Mouse (Mus musculus) MEL (cell line): Measurements from ENCODE around the gene Cdc34.

Experiments used
- CTCF ChIP-seq, 3 experiments: IDR thresholded peaks in 2 of 3; conservative IDR thresholded peaks in 1 of 3; 2 replicates each; pipeline ENCODE4 v1.5.1; 2011 to 2012; ENCODE audit warnings: low read length in 3 of 3, low read depth in 2 of 3, mild to moderate bottlenecking in 2 of 3, improper control_type of control experiment in 1 of 3, inconsistent platforms in 1 of 3, mixed read lengths in 1 of 3, moderate library complexity in 1 of 3; ENCODE audit not compliant: control insufficient read depth in 1 of 3, insufficient read depth in 1 of 3, poor library complexity in 1 of 3, severe bottlenecking in 1 of 3
- EP300 ChIP-seq, 2 experiments: IDR thresholded peaks; 2 replicates each; pipeline ENCODE4 v1.6.1; 2011; ENCODE audit warnings: improper control_type of control experiment in 2 of 2, low read length in 2 of 2, low read depth in 1 of 2, mild to moderate bottlenecking in 1 of 2
- GATA1 ChIP-seq: IDR thresholded peaks from 2 replicates; pipeline ENCODE4 v1.6.1; 2011; ENCODE audit warnings: low read depth, low read length, improper control_type of control experiment
- KAT2A ChIP-seq: conservative IDR thresholded peaks from 2 replicates; pipeline ENCODE4 v1.6.1; 2012; ENCODE audit warnings: low read depth, low read length, improper control_type of control experiment, inconsistent platforms
- MEF2A ChIP-seq: IDR thresholded peaks from 2 replicates; pipeline ENCODE4 v1.6.1; 2014; ENCODE audit warnings: low read depth, mild to moderate bottlenecking, inconsistent platforms, low read length, improper control_type of control experiment; ENCODE audit not compliant: poor library complexity, insufficient replicate concordance, severe bottlenecking; ENCODE audit errors: extremely low read depth
- MXI1 ChIP-seq: IDR thresholded peaks from 2 replicates; pipeline ENCODE4 v1.6.1; 2011; ENCODE audit warnings: mild to moderate bottlenecking, low read depth, low read length, improper control_type of control experiment
- MYB ChIP-seq: IDR thresholded peaks from 2 replicates; pipeline ENCODE4 v1.6.1; 2011; ENCODE audit warnings: mild to moderate bottlenecking, low read depth, low read length, improper control_type of control experiment
- NRF1 ChIP-seq: IDR thresholded peaks from 2 replicates; pipeline ENCODE4 v1.6.1; 2014; ENCODE audit warnings: low read depth, mild to moderate bottlenecking, inconsistent platforms, low read length, improper control_type of control experiment, moderate library complexity; ENCODE audit not compliant: poor library complexity, insufficient read depth, severe bottlenecking
- POLR2A ChIP-seq, 2 experiments: IDR thresholded peaks; 2 replicates each; pipeline ENCODE4 v1.6.1; 2011 to 2012; ENCODE audit warnings: low read length in 2 of 2, mild to moderate bottlenecking in 2 of 2, control low read depth in 1 of 2, improper control_type of control experiment in 1 of 2, low read depth in 1 of 2, moderate library complexity in 1 of 2; ENCODE audit not compliant: control insufficient read depth in 1 of 2, insufficient read depth in 1 of 2, poor library complexity in 1 of 2
- POLR2AphosphoS2 ChIP-seq: IDR thresholded peaks from 2 replicates; pipeline ENCODE4 v1.6.1; 2011; ENCODE audit warnings: low read length, improper control_type of control experiment
- SMC3 ChIP-seq: IDR thresholded peaks from 2 replicates; pipeline ENCODE4 v1.6.1; 2011; ENCODE audit warnings: low read depth, low read length, improper control_type of control experiment
- TCF12 ChIP-seq: IDR thresholded peaks from 2 replicates; pipeline ENCODE4 v1.6.1; 2014; ENCODE audit warnings: low read depth, mild to moderate bottlenecking, inconsistent platforms, low read length, improper control_type of control experiment, moderate library complexity
- USF1 ChIP-seq: IDR thresholded peaks from 2 replicates; pipeline ENCODE4 v1.6.1; 2014; ENCODE audit warnings: low read depth, mild to moderate bottlenecking, inconsistent platforms, low read length, improper control_type of control experiment, moderate library complexity

DNA sequence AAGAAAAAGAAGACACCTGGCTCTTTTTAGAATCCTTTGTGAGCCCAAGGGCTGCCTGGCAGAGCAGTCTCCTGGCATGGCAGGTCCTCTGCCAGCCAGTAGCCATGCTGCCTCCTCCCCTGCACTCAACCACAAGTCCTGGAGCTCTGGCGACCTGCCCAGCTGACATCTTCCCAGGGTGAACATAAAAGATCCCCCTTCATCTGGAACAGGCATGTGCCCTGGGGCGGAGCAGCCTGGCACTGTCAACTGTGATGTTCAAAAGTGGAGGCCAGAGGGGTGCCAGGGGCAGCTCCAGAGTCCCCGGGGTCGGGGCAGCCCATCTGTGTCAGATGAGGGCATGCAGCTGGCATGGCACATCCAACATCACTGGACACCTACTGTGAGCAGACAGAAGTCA is 33.0 kb downstream of the Cdc34 start:
- TF ChIP-seq GATA1 (no peak), POLR2A (IDR thresholded peaks at IDR 0.05; ENCODE audit: control insufficient read depth in 1 of 2, insufficient read depth in 1 of 2, low read depth in 1 of 2, low read length in 2 of 2, poor library complexity in 1 of 2) (no peak), CTCF (IDR thresholded peaks at IDR 0.05 in 2 of 3, conservative IDR thresholded peaks at IDR 0.05 in 1 of 3; ENCODE audit: control insufficient read depth in 1 of 3, insufficient read depth in 1 of 3, low read depth in 2 of 3, low read length in 3 of 3, poor library complexity in 1 of 3, severe bottlenecking in 1 of 3) (no peak), MXI1 (no peak), USF1 (no peak), MYB (no peak), MEF2A (no peak), TCF12 (no peak), KAT2A (no peak), SMC3 (no peak), EP300 (IDR thresholded peaks at IDR 0.05; ENCODE audit: low read depth in 1 of 2, low read length in 2 of 2) (no peak), POLR2AphosphoS2 (no peak), NRF1 (no peak)
